Mouse (Mus musculus) lung, adult 2 months (tissue): ENCODE data around the gene Olfr60.

Experiments
- CTCF ChIP-seq: fragments of 200-500 bp; IDR thresholded peaks from 2 replicates; pipeline ENCODE4 v1.5.1; 2011; ENCODE audit warnings: mild to moderate bottlenecking, low read length, control low read depth; ENCODE audit not compliant: insufficient read depth
- POLR2A ChIP-seq: fragments of 200-500 bp; IDR thresholded peaks from 2 replicates; pipeline ENCODE4 v1.6.1; 2011; ENCODE audit warnings: low read depth, mild to moderate bottlenecking, control low read depth, low read length, borderline replicate concordance; ENCODE audit errors: extremely low read depth

DNA sequence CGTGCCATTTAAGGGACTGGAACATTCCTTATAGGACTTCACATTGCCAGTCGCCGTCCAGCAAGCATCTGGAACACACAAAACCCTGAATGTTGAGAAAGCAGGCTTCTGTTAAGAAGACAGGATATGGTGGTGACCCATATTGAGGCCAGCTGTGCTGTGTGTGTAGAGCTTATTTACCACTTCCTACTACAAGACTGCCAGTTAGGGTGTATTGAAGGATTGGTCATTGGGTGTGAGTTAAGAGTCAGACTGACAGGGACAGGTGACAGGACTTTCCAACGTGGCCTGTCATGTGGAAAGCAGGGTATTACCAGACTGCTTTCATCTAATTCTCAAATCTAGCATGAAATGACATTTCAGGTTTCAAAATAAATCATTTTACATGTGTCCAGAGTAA lies 12.8 kb upstream of the Olfr60 start:
- TF ChIP-seq POLR2A (no peak), CTCF (no peak)
